Mouse (Mus musculus): ENCODE data around the gene Hmgcs1. TPM values are rescaled to one million over a fixed set of nuclear protein-coding genes. Genes with fewer than 3 reads are reported as not detected.
"Not testable (repeated sequence)": the region's sequence is repeated elsewhere in the genome, so short reads cannot be mapped to it uniquely, and the experiment has no call there.

Hmgcs1 gene
- total RNA-seq (2018; cell fraction: chromatin; rRNA removed) = 100 to 1,000 TPM in 10 of 26 experiments, 10 to 100 TPM in 16; 55.5 to 145 (median 86.5) TPM
- 100 to 1,000 TPM in 16 of 26 experiments, 10 to 100 TPM in 10; 78.2 to 185 (median 109) TPM for total RNA-seq (2018; cell fraction: cytosol; rRNA removed)
- 100 to 1,000 TPM in 14 of 26 experiments, 10 to 100 TPM in 12; 77.6 to 267 (median 107) TPM for total RNA-seq (2018; cell fraction: nucleus; rRNA removed)
- polyA plus RNA-seq (2018) = 67.8 to 119 TPM (median 103 TPM) in 3 replicates

DNA sequence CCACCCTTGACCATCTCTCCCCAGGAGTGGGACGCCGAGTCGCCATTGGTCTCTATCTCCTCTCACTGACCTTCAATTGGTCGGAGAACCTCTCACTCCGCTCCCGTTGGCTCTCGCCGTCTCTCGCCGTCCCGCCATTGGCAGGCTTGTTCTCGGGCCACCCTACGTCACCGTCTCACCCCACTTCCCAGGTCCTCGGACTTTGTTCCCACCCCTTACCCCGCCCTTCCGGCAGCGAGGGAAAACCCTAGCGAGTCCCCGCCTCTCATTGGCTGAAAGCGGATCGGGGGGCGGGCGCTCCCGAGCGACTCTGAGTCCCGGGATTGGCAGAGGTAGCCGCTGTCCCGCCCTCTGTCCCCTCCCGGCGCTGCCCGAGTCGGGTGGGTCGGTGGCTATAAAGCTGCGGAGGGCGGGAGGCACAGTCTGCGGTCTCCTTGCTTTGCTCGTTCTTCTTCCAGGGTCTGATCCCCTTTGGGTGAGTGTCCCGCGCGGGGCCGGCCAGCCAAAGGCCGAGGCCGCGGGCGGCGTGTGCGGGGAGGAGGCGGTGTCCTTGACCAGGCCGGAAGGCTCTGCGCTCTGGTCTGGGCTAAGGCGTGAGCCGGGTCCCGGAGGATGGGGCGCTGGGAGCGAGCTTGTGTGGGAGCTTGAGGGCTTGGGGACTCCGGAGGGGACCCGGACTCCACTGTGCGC, at the start of gene Hmgcs1:
Hmgcs1 (plus strand) TSS at position 341 of the 690 bp plus-strand sequence.
- Histone ChIP-seq H3K79me2 (ENCODE audit: inconsistent target) (peaks cover 52% of the 10 kb centered on the region), H3K4me3 (ENCODE audit: inconsistent target) (peak within 1 kb of the TSS; percentile 95), H3K27ac (peak within 1 kb of the TSS; percentile 87), H3K36me3 (ENCODE audit: inconsistent target) (no peaks in the 10 kb centered on the region)
- 1% methylated on average over 59 of the region's 59 CpGs for WGBS (ENCODE audit: missing documents)

DNA sequence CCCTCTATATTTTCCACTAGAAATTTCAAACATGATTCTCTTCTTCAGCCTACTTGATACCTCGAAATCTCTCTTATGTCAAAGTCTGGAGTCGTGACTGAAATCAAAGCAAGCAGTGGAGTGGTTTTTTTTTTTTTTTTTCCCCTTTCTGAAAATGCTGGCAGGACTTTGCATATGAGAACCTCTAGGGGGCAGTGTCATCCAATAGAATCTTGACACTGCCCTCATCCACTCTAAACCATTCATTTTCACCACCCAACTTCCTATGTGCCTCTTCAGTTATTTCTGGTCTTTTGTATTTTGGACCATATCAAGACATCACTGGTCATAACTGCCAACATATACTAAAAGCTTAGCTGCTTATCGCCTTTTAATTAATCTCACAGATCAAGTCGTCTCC, 49.7 kb upstream of the Hmgcs1 start:
- Histone ChIP-seq H3K79me2 (ENCODE audit: inconsistent target) (no peaks in the 10 kb centered on the region), H3K27ac (no peak overlapping the region), H3K4me3 (ENCODE audit: inconsistent target) (no peak overlapping the region), H3K36me3 (ENCODE audit: inconsistent target) (no peaks in the 10 kb centered on the region)
- 43% methylated on average over 4 of the region's 4 CpGs for WGBS (ENCODE audit: missing documents)

DNA sequence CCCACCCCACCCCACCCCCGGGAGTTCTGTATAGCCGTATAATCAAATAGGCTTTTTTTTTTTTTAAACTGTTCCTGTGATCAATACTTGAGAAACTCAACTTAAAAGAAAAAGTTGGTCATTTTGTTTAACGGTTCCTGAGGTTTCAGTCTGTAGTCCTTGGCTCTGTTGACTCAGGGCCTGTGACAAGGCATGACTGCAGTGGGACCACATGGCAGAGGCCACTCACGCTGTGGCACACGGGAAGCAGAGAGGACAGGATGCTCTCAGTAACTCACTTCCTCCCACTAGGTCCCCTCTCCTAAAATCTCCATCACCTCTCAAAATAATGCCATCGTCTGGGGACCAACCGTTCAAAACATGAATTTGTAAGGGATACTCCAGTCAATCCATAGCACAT, 49.0 kb upstream of the Hmgcs1 start:
- no peak overlapping the region for H3K27ac ChIP-seq
- H3K36me3 ChIP-seq (ENCODE audit: inconsistent target) = no peaks in the 10 kb centered on the region
- H3K4me3 ChIP-seq (ENCODE audit: inconsistent target) = no peak overlapping the region
- WGBS (ENCODE audit: missing documents) = 65% methylated on average over 7 of the region's 7 CpGs
- H3K79me2 ChIP-seq (ENCODE audit: inconsistent target) = no peaks in the 10 kb centered on the region

DNA sequence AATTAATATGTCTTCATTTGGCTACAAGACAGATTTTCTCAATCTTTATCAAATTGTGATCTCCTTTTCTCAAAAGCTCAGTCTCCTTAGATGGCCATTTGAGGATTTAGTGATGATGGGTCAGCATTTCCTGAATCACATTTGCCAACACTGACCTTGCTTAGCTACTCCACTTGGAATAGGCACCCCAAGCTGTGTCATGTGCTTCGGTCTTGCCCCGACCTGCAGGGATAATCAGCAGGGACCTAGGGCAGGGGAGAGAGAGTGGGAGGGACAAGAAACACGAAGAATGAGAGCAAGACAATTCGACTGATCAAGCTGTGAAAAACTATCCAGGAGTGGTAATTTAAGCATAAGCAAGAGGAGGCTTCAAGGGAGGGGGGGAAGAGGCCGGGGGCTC, 45.4 kb upstream of the Hmgcs1 start:
- no peak overlapping the region for H3K4me3 ChIP-seq (ENCODE audit: inconsistent target)
- H3K36me3 ChIP-seq (ENCODE audit: inconsistent target) = no peaks in the 10 kb centered on the region
- 85% methylated on average over 5 of the region's 5 CpGs for WGBS (ENCODE audit: missing documents)

DNA sequence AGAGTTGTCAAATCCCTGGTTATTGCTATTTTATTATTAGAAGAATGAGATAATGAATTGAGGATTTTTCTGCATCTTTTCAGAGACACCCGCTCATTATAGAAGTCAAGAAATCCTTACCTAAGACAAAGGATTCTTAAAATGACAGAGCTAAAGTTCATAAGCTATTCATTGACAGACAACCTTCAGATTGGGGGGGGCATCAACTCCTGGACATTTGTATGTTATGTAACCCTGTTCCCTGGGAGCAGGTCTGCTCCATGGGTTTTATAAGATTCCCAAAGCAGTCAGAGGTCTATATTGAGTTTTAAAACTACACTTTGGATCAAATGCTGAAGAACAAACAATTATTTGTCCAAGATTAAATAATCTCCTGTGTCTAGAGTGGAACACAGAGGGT, 43.7 kb upstream of the Hmgcs1 start:
- 93% methylated on average over 1 of the region's 1 CpGs for WGBS (ENCODE audit: missing documents)
- Histone ChIP-seq H3K79me2 (ENCODE audit: inconsistent target) (no peaks in the 10 kb centered on the region), H3K4me3 (ENCODE audit: inconsistent target) (no peak overlapping the region), H3K36me3 (ENCODE audit: inconsistent target) (no peaks in the 10 kb centered on the region), H3K27ac (no peak overlapping the region)

More for the DNA sequence above, 45.4 kb upstream of the Hmgcs1 start:
- Histone ChIP-seq H3K79me2 (ENCODE audit: inconsistent target) (no peaks in the 10 kb centered on the region), H3K27ac (no peak overlapping the region)

DNA sequence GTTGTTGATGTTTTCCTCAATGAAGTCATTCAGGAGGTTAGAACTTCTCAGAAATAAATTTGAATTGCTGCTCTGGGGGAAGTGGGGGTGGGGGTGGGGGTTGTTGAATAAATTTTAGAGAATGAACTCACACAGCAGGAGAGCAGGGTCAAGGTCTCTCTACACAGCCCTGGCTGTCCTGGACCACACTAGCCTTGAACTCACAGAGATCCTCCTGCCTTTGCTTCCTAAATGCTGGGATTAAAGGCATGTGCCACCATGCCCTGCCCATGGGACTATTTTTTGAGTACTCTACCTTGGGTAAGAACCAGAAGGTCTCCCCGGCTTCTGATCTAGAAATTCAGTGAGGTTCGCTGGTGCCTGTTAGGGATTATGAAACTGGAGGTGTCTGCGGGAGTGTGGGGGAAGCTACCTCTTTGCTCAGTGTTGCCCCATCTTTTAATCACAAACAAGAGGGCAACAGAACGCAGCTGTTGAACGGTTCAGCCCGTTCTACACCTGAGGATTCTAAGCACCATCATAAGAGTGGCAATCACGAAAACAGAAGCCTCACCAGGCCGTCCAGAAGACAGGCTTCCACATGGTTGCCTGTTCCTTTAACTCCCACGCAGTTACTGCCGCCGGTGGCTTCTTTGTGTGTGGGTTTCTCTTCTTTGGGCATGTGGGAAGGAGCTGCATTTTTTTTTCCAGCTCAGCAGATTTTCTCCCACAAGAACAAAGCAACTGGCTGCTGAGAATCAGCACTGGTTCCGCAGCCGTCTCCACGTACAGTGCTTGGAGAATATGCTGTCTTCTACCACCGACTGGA, 41.1 kb upstream of the Hmgcs1 start:
- Histone ChIP-seq H3K4me3 (ENCODE audit: inconsistent target) (no peak overlapping the region), H3K36me3 (ENCODE audit: inconsistent target) (no peaks in the 10 kb centered on the region), H3K79me2 (ENCODE audit: inconsistent target) (no peaks in the 10 kb centered on the region), H3K27ac (no peak overlapping the region)
- 84% methylated on average over 15 of the region's 15 CpGs for WGBS (ENCODE audit: missing documents)

DNA sequence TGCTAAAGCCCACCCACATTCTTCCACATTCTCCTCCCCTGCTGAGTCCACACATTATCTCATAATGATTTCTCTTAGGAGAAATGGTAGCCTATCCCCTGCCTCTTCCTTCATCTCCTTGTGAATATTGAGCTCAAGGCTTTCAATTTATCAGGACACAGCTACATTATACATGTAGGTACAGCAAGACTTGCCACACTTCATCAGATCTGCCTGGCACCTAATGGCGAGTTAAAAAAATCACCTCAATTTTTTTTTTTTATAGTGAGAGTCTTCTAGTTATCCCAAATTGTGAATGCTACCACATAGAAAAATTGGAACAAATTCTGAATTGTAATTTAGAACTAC, 40.5 kb upstream of the Hmgcs1 start:
- Histone ChIP-seq H3K27ac (no peak overlapping the region), H3K4me3 (ENCODE audit: inconsistent target) (no peak overlapping the region), H3K36me3 (ENCODE audit: inconsistent target) (no peaks in the 10 kb centered on the region), H3K79me2 (ENCODE audit: inconsistent target) (no peaks in the 10 kb centered on the region)
- 93% methylated on average over 1 of the region's 1 CpGs for WGBS (ENCODE audit: missing documents)

DNA sequence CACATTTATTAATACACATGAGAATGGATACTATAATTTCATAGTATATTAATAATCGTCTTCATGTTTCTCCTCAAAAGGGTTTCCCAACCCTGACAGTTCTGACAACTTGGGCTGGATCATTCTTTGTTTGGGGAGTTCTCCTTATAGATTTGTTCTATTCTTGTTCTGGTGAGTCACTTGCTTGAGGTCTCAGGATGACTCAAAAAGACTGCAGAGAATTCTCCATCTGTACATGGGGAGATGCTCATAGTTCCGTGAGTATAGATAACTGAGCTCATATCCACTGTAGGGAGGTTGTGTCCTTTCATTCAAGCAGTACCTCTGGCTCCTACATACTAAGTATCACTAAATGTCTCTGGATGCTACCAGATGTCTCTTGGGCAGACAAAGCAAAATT, 35.4 kb upstream of the Hmgcs1 start:
- no peaks in the 10 kb centered on the region for H3K79me2 ChIP-seq (ENCODE audit: inconsistent target)
- no peaks in the 10 kb centered on the region for H3K36me3 ChIP-seq (ENCODE audit: inconsistent target)
- no peak overlapping the region for H3K4me3 ChIP-seq (ENCODE audit: inconsistent target)
- 74% methylated on average over 2 of the region's 2 CpGs for WGBS (ENCODE audit: missing documents)
- H3K27ac ChIP-seq = no peak overlapping the region

DNA sequence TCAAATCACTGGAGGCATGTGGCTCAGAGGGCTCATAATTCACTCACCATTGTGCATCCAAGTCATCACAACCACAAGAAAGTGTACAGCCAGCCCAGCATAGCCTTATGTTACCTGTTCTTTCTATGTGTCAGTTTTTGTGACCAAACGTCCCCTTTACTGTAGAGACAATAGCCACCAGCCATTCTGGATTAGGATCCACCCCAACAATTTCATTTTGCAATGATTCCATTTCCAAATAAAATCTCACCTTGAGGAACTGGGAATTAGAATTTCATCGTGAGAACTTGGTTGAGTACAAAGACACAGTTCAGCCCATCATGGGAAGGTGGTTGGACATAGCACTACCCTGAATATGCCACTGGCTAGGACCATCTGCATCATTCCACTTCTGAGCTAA, 33.9 kb upstream of the Hmgcs1 start:
- 95% methylated on average over 2 of the region's 2 CpGs for WGBS (ENCODE audit: missing documents)
- no peak overlapping the region for H3K4me3 ChIP-seq (ENCODE audit: inconsistent target)
- H3K27ac ChIP-seq = no peak overlapping the region
- H3K36me3 ChIP-seq (ENCODE audit: inconsistent target) = no peaks in the 10 kb centered on the region
- no peaks in the 10 kb centered on the region for H3K79me2 ChIP-seq (ENCODE audit: inconsistent target)

DNA sequence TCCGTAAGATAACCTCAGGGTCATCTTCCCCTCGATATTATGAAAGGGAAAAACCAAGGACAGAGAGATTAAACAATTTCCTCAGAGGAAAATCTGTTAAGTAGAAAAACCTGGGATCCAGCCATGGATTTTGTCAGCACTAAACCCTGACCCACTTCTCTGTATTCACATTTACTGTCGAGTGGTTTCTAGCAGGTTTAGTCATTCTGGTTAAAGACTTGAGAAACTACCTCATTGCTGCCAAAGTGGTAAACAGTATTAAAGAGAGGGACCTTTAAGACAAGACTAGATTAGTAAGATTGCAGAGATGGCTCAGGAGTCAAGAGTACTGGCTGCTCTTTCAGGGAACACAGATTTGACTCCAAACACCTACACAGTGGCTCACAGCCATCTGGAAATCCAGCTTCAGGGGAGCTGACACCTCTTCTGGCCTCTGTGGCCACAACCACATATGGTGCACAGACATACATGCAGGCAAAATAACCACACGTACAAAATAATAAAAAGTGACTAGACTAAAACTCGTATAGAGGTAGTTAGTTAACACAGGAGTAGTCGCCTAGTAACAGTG, 33.2 kb upstream of the Hmgcs1 start:
- Histone ChIP-seq H3K27ac (no peak overlapping the region), H3K36me3 (ENCODE audit: inconsistent target) (no peaks in the 10 kb centered on the region), H3K79me2 (ENCODE audit: inconsistent target) (no peaks in the 10 kb centered on the region), H3K4me3 (ENCODE audit: inconsistent target) (no peak overlapping the region)
- WGBS (ENCODE audit: missing documents) = 89% methylated on average over 6 of the region's 6 CpGs

DNA sequence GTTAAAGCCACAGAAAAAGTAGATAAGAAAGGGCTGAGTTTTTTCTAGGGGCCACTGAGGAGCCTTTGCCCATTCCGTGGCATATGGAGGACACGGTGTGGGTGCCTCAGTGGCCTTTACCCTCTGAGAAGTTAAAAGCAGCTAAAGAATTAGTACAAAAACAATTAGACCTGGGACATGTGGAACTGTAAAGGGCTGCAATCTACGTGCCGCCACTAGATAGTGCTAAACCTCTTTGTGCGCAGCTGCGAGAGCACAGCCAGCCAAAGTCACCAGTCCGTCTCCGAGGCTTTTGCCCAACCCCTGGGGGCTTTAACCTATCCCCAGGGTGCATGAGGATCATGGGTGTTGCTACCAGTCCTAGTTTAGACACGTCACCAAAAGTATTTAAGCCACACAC, 28.8 kb upstream of the Hmgcs1 start:
- not testable (repeated sequence) for H3K79me2 ChIP-seq (ENCODE audit: inconsistent target); H3K27ac ChIP-seq; H3K4me3 ChIP-seq (ENCODE audit: inconsistent target); H3K36me3 ChIP-seq (ENCODE audit: inconsistent target)
- WGBS (ENCODE audit: missing documents) = 100% methylated on average over 2 of the region's 9 CpGs

DNA sequence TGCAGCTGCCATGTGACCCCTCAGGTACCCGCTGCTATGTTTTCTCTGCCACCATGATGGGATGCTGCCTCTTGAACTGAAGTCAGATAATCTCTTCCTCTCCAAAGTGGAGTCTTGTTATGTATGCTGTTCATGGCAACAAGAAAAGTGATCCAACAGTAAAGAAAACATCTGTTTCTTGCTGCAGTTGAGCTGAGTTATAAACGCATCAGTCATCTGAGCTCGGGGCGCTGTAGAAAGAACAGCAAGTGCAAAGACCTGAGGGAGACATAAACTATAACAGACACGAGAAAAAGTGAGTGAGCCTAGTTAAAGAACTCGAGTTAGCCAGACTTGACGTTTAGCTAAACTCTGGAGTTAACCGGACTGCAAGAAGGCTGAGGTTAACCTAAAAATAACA, 11.4 kb upstream of the Hmgcs1 start:
- H3K4me3 ChIP-seq (ENCODE audit: inconsistent target) = no peak overlapping the region
- WGBS (ENCODE audit: missing documents) = 95% methylated on average over 8 of the region's 8 CpGs
- no peak overlapping the region for H3K27ac ChIP-seq
- no peaks in the 10 kb centered on the region for H3K79me2 ChIP-seq (ENCODE audit: inconsistent target)
- H3K36me3 ChIP-seq (ENCODE audit: inconsistent target) = no peaks in the 10 kb centered on the region

DNA sequence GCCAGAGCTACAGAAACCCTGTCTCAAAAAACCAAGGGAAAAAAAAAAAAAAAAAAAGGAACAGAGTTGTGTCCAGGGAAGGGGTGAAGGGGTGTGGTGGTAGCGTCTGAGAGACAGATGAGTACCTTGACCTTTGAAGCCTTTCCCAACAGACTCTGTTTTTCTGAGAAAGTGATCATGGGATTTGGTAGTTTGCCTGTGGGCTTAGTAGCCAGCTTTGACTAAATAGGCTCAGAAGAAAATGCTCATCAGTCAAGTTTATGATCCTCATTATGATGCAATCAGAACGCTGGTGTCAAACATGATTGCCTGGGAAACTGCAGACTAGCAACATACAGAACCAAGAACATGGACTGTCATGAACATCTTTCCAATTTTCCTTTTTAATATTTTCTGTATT, 10.5 kb upstream of the Hmgcs1 start:
- H3K79me2 ChIP-seq (ENCODE audit: inconsistent target) = no peaks in the 10 kb centered on the region
- 80% methylated on average over 2 of the region's 2 CpGs for WGBS (ENCODE audit: missing documents)

DNA sequence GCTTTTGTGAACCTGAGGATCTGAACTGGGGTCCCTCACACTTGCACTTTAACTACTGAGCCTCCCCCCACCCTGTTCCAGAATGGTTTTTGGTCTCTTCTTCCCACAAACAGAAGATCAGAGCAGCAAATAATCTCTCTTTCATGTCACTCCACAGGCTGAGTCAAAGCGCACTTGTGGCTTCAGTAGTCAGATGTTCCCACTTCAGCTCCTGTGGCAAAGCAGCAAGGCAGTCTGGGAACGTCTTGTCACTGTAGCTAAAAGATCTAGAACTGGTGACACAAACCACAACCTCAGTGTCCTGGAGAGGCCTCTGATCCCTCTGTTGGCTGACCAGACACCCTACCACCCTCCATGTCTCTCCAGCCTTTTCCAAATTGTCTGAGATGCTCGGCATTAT, 9.0 kb upstream of the Hmgcs1 start:
- Histone ChIP-seq H3K4me3 (ENCODE audit: inconsistent target) (no peak overlapping the region), H3K27ac (no peak overlapping the region), H3K36me3 (ENCODE audit: inconsistent target) (no peaks in the 10 kb centered on the region), H3K79me2 (ENCODE audit: inconsistent target) (no peaks in the 10 kb centered on the region)
- 74% methylated on average over 3 of the region's 3 CpGs for WGBS (ENCODE audit: missing documents)

More for the DNA sequence above, 10.5 kb upstream of the Hmgcs1 start:
- Histone ChIP-seq H3K27ac (no peak overlapping the region), H3K36me3 (ENCODE audit: inconsistent target) (no peaks in the 10 kb centered on the region), H3K4me3 (ENCODE audit: inconsistent target) (no peak overlapping the region)

Data from macrophage (primary cell).